ENCODE assay signal across 26 mouse cellular contexts in genomic region chr13:45546946-45547345, GRCm38 (mm10). TPM values are rescaled to one million over a fixed set of nuclear protein-coding genes. Genes with fewer than 3 reads are reported as not detected.
DNase-seq lines count a peak whose midpoint lies in the region; ATAC-seq lines count a peak whose summit lies in the region.
"Had no signal": no experiment of that assay in that cellular context is flagged by ENCODE, and none has a peak within 500 bp of the region (broad histone marks: within the 10 kb centered on the region; RNA-seq: fewer than 3 reads in every experiment).

No protein-coding gene starts in this region.

- H3K9me3 ChIP-seq in forebrain, embryonic 10.5 days = no peaks in the 10 kb centered on the region
- H3K9me3 ChIP-seq in forebrain, embryonic 14.5 days (replicated peaks; ENCODE audit: control insufficient read depth, low read length) = no peaks in the 10 kb centered on the region
- no peaks in the 10 kb centered on the region for H3K9me3 ChIP-seq in midbrain, embryonic 11.5 days (ENCODE audit: control insufficient read depth, low read length)
- H3K9me3 ChIP-seq in midbrain, embryonic 14.5 days (ENCODE audit: control insufficient read depth, low read length) = no peaks in the 10 kb centered on the region
- no peaks in the 10 kb centered on the region for H3K9me3 ChIP-seq in liver, embryonic 13.5 days (replicated peaks)
- H3K9me3 ChIP-seq: embryonic facial prominence, embryonic 13.5 days; hindbrain, embryonic 13.5 days; megakaryocyte, embryonic 14.5 days; midbrain, embryonic 15.5 days; neural tube, embryonic 12.5 days had no signal

- H3K4me2 ChIP-seq in forebrain, embryonic 14.5 days (ENCODE audit: low read length) = no peak overlapping the region
- no peak overlapping the region for H3K4me2 ChIP-seq in midbrain, embryonic 11.5 days
- H3K4me2 ChIP-seq in midbrain, embryonic 14.5 days (ENCODE audit: low read length) = no peak overlapping the region
- H3K4me2 ChIP-seq in liver, embryonic 13.5 days = peak overlapping the region; percentile 72
- H3K4me2 ChIP-seq: embryonic facial prominence, embryonic 13.5 days; hindbrain, embryonic 13.5 days; midbrain, embryonic 15.5 days; neural tube, embryonic 12.5 days had no signal

- H3K9ac ChIP-seq in forebrain, embryonic 14.5 days (ENCODE audit: low read length) = no peak overlapping the region
- H3K9ac ChIP-seq in midbrain, embryonic 11.5 days (ENCODE audit: low read length) = no peak overlapping the region
- no peak overlapping the region for H3K9ac ChIP-seq in midbrain, embryonic 14.5 days (replicated peaks; ENCODE audit: low read length)
- peak overlapping the region; percentile 77 for H3K9ac ChIP-seq in liver, embryonic 13.5 days
- H3K9ac ChIP-seq: embryonic facial prominence, embryonic 13.5 days; hindbrain, embryonic 13.5 days; midbrain, embryonic 15.5 days; neural tube, embryonic 12.5 days had no signal

- no peak overlapping the region for H3K4me3 ChIP-seq in forebrain, embryonic 10.5 days
- no peak overlapping the region for H3K4me3 ChIP-seq in forebrain, embryonic 14.5 days (ENCODE audit: low read depth, low read length)
- no peak overlapping the region for H3K4me3 ChIP-seq in midbrain, embryonic 11.5 days (ENCODE audit: low read depth, low read length)
- H3K4me3 ChIP-seq in midbrain, embryonic 14.5 days (replicated peaks; ENCODE audit: low read depth, low read length) = no peak overlapping the region
- H3K4me3 ChIP-seq in liver, embryonic 13.5 days (replicated peaks) = peak overlapping the region; percentile 52
- H3K4me3 ChIP-seq: embryonic facial prominence, embryonic 13.5 days; heart, adult 2 months; hindbrain, embryonic 13.5 days; megakaryocyte, embryonic 14.5 days; midbrain, embryonic 15.5 days; neural tube, embryonic 12.5 days had no signal

- ATAC-seq in forebrain, embryonic 14.5 days = no peak
- ATAC-seq in midbrain, embryonic 11.5 days (ENCODE audit: low FRiP score) = no peak
- ATAC-seq in midbrain, embryonic 14.5 days (ENCODE audit: low FRiP score, low TSS enrichment) = no peak
- ATAC-seq in liver, embryonic 13.5 days (ENCODE audit: low read depth) = peak; percentile 24
- no peak for ATAC-seq in granulocyte monocyte progenitor cell, adult 5-6 weeks (replicated peaks; ENCODE audit: poor library complexity, severe bottlenecking)
- ATAC-seq: forebrain, embryonic 16.5 days; midbrain, embryonic 15.5 days; Patski had no signal

- DNase-seq in forebrain, embryonic 10.5 days (ENCODE audit: extremely low spot score, low spot score) = no peak
- no peak for DNase-seq in forebrain, embryonic 14.5 days (ENCODE audit: low spot score)
- peak; percentile 19 for DNase-seq in midbrain, embryonic 11.5 days (ENCODE audit: low spot score, missing footprints)
- DNase-seq in midbrain, embryonic 14.5 days = no peak
- no peak for DNase-seq in liver, embryonic 13.5 days
- no peak for DNase-seq in lung, postnatal 25 days (ENCODE audit: low spot score)
- DNase-seq in urinary bladder, postnatal 25 days (ENCODE audit: low spot score) = no peak
- DNase-seq: cerebellum, adult 2 months; cerebellum, postnatal 25 days; gastrocnemius, postnatal 14 days; heart, adult 2 months; heart, postnatal 36 days; kidney, adult 2 months; kidney, postnatal 10 days; lung, adult 18-20 months; lung, postnatal 14 days; right cerebral cortex, postnatal 14 days; spleen, adult 18-20 months had no signal

- peaks cover 8% of the 10 kb centered on the region; the same call in 1 of the 2 replicates for H3K4me1 ChIP-seq in forebrain, embryonic 10.5 days
- no peaks in the 10 kb centered on the region for H3K4me1 ChIP-seq in forebrain, embryonic 14.5 days (ENCODE audit: control insufficient read depth, insufficient read depth, low read length)
- H3K4me1 ChIP-seq in midbrain, embryonic 11.5 days (ENCODE audit: control insufficient read depth, insufficient read depth, low read length) = no peaks in the 10 kb centered on the region
- H3K4me1 ChIP-seq in midbrain, embryonic 14.5 days (ENCODE audit: control insufficient read depth, insufficient read depth, low read length) = peaks cover 2% of the 10 kb centered on the region; the same call in 1 of the 2 replicates
- H3K4me1 ChIP-seq in liver, embryonic 13.5 days (replicated peaks) = peaks cover 72% of the 10 kb centered on the region
- H3K4me1 ChIP-seq: embryonic facial prominence, embryonic 13.5 days; hindbrain, embryonic 13.5 days; midbrain, embryonic 15.5 days had no signal

- H3K27ac ChIP-seq in forebrain, embryonic 10.5 days = peak overlapping the region; percentile 51; the same call in 1 of the 2 replicates
- H3K27ac ChIP-seq in forebrain, embryonic 14.5 days (ENCODE audit: low read depth, low read length) = no peak overlapping the region
- H3K27ac ChIP-seq in midbrain, embryonic 11.5 days (ENCODE audit: low read depth, low read length) = no peak overlapping the region
- no peak overlapping the region for H3K27ac ChIP-seq in midbrain, embryonic 14.5 days (replicated peaks; ENCODE audit: low read depth, low read length)
- peak overlapping the region; percentile 95 for H3K27ac ChIP-seq in liver, embryonic 13.5 days
- H3K27ac ChIP-seq: embryonic facial prominence, embryonic 13.5 days; heart, adult 2 months; hindbrain, embryonic 13.5 days; midbrain, embryonic 15.5 days; neural tube, embryonic 12.5 days had no signal

- H3K27me3 ChIP-seq in forebrain, embryonic 10.5 days (ENCODE audit: poor library complexity, severe bottlenecking) = no peaks in the 10 kb centered on the region
- H3K27me3 ChIP-seq in forebrain, embryonic 14.5 days (replicated peaks; ENCODE audit: control insufficient read depth, insufficient read depth, low read length) = no peaks in the 10 kb centered on the region
- H3K27me3 ChIP-seq in midbrain, embryonic 11.5 days (ENCODE audit: control insufficient read depth, insufficient read depth, low read length) = no peaks in the 10 kb centered on the region
- no peaks in the 10 kb centered on the region for H3K27me3 ChIP-seq in midbrain, embryonic 14.5 days (ENCODE audit: control insufficient read depth, insufficient read depth, low read length)
- no peaks in the 10 kb centered on the region for H3K27me3 ChIP-seq in liver, embryonic 13.5 days
- H3K27me3 ChIP-seq: embryonic facial prominence, embryonic 13.5 days; hindbrain, embryonic 13.5 days; megakaryocyte, embryonic 14.5 days; midbrain, embryonic 15.5 days; neural tube, embryonic 12.5 days; Patski had no signal

- H3K36me3 ChIP-seq in forebrain, embryonic 10.5 days (replicated peaks) = no peaks in the 10 kb centered on the region
- H3K36me3 ChIP-seq in forebrain, embryonic 14.5 days (ENCODE audit: control insufficient read depth, insufficient read depth, low read length) = no peaks in the 10 kb centered on the region
- no peaks in the 10 kb centered on the region for H3K36me3 ChIP-seq in midbrain, embryonic 11.5 days (ENCODE audit: control insufficient read depth, insufficient read depth, low read length)
- H3K36me3 ChIP-seq in midbrain, embryonic 14.5 days (ENCODE audit: control insufficient read depth, insufficient read depth, low read length) = 0 out of 2 replicates have a peak, but pooled peaks cover 6% of the 10 kb centered on the region
- peaks cover 88% of the 10 kb centered on the region for H3K36me3 ChIP-seq in liver, embryonic 13.5 days
- H3K36me3 ChIP-seq: midbrain, embryonic 15.5 days; neural tube, embryonic 12.5 days had no signal

- 89% methylated on average over 4 of the region's 4 CpGs for WGBS in forebrain, embryonic 10.5 days
- 86% methylated on average over 4 of the region's 4 CpGs for WGBS in forebrain, embryonic 14.5 days
- WGBS in midbrain, embryonic 11.5 days = 77% methylated on average over 4 of the region's 4 CpGs
- WGBS in midbrain, embryonic 14.5 days = 88% methylated on average over 4 of the region's 4 CpGs
- WGBS in liver, embryonic 13.5 days (ENCODE audit: insufficient replicate concordance) = 28% methylated on average over 4 of the region's 4 CpGs

RNA-seq across cellular contexts. Expression of gene Gmpr, which starts 39.7 kb away (rescaled TPM):
- polyA plus RNA-seq in forebrain, embryonic 10.5 days (2016; fragmentation: Nextera tagmentation; extraction: Ambion mirVana) = 27.3 and 31.5 TPM in 2 replicates
- polyA plus RNA-seq in forebrain, embryonic 14.5 days (2014; fragmentation: Nextera tagmentation; extraction: Ambion mirVana) = 24.3 and 25.7 TPM in 2 replicates
- 19.5 and 20.5 TPM in 2 replicates for polyA plus RNA-seq in midbrain, embryonic 11.5 days (2014; fragmentation: Nextera tagmentation; extraction: Ambion mirVana)
- polyA plus RNA-seq in midbrain, embryonic 14.5 days (2014; fragmentation: Nextera tagmentation; extraction: Ambion mirVana) = 26.1 and 27.0 TPM in 2 replicates
- 352 and 354 TPM in 2 replicates for polyA plus RNA-seq in liver, embryonic 13.5 days (2015; fragmentation: Nextera tagmentation; extraction: Ambion mirVana)
- 16.4 and 22.5 TPM in 2 replicates for total RNA-seq in granulocyte monocyte progenitor cell, adult 5-6 weeks (2014; fragmentation: Nextera tagmentation)
- 12.9 and 13.4 TPM in 2 replicates for total RNA-seq in granulocyte monocyte progenitor cell, adult 5-6 weeks (2017)

Comparison
In these comparisons a context has a peak if more than half of its experiments do, and no peak if none do; other contexts are left out.
1. H3K27ac ChIP-seq: peak in forebrain, embryonic 10.5 days (single experiment) and liver, embryonic 13.5 days (single experiment); none in forebrain, embryonic 14.5 days (single experiment), midbrain, embryonic 11.5 days (single experiment) and midbrain, embryonic 14.5 days (single experiment).
2. RNA of gene Gmpr, which starts 39.7 kb away (polyA plus RNA-seq): 352 to 354 TPM in liver, embryonic 13.5 days; 27.3 to 31.5 TPM in forebrain, embryonic 10.5 days, 26.1 to 27.0 TPM in midbrain, embryonic 14.5 days, 24.3 to 25.7 TPM in forebrain, embryonic 14.5 days and 19.5 to 20.5 TPM in midbrain, embryonic 11.5 days; every median in the first group is over 10 times any median in the second.